Mouse (Mus musculus): ENCODE data around the gene Kdm1b. TPM values are rescaled to one million over a fixed set of nuclear protein-coding genes. Genes with fewer than 3 reads are reported as not detected.

The Kdm1b gene
- polyA plus RNA-seq, 1 experiment from 2014 or later: 14.9 TPM

GRCm38 (mm10) chr13:47089271-47089670 is 46.0 kb downstream of the Kdm1b start:
- H3K4me2 ChIP-seq (replicated peaks; ENCODE audit: low read depth, low read length): no peak overlapping the region
- H3K4me1 ChIP-seq (replicated peaks; ENCODE audit: control insufficient read depth, insufficient read depth, low read length): no peaks in the 10 kb centered on the region
- ATAC-seq (ENCODE audit: low FRiP score): no peak
- H3K4me3 ChIP-seq (ENCODE audit: low read depth, low read length): no peak overlapping the region
- 88% methylated on average over 2 of the region's 2 CpGs for whole genome bisulfite sequencing
- peaks cover 5% of the 10 kb centered on the region; the same call in 1 of the 2 replicates for H3K36me3 ChIP-seq (ENCODE audit: control insufficient read depth, insufficient read depth, low read length)
- H3K27me3 ChIP-seq (ENCODE audit: control insufficient read depth, insufficient read depth, low read length): no peaks in the 10 kb centered on the region
- no peak for DNase-seq (ENCODE audit: low spot score)
- H3K9ac ChIP-seq (ENCODE audit: low read depth, low read length): no peak overlapping the region
- no peaks in the 10 kb centered on the region for H3K9me3 ChIP-seq (ENCODE audit: control insufficient read depth, low read length)
- H3K27ac ChIP-seq (ENCODE audit: low read depth, low read length): no peak overlapping the region

DNA sequence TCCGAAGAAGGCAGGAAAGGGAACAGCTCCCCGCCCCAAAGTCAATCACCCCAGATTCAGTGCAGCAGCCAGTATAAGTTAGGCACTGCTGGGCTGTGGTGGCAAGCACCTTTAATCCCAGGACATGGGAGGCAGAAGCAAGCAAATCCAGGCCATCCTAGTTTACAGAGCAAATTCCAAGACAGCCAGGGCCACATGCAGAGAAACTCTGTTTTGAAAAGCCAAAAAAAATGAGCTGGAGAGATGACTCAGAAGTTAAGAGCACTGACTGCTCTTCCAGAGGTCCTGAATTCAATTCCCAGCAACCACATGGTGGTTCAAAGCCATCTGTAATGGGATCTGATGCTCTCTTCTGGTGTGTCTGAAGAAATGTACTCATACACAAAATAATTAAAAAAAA is 50.5 kb downstream of the Kdm1b start:
- Histone ChIP-seq H3K4me1 (replicated peaks; ENCODE audit: control insufficient read depth, insufficient read depth, low read length) (no peaks in the 10 kb centered on the region), H3K36me3 (ENCODE audit: control insufficient read depth, insufficient read depth, low read length) (peaks cover 7% of the 10 kb centered on the region), H3K9ac (ENCODE audit: low read depth, low read length) (no peak overlapping the region), H3K4me3 (ENCODE audit: low read depth, low read length) (no peak overlapping the region), H3K4me2 (replicated peaks; ENCODE audit: low read depth, low read length) (no peak overlapping the region), H3K9me3 (ENCODE audit: control insufficient read depth, low read length) (no peaks in the 10 kb centered on the region), H3K27me3 (ENCODE audit: control insufficient read depth, insufficient read depth, low read length) (no peaks in the 10 kb centered on the region), H3K27ac (ENCODE audit: low read depth, low read length) (no peak overlapping the region)
- DNase-seq (ENCODE audit: low spot score): no peak
- ATAC-seq (ENCODE audit: low FRiP score): no peak
- WGBS: 94% methylated on average over 2 of the region's 2 CpGs

DNA sequence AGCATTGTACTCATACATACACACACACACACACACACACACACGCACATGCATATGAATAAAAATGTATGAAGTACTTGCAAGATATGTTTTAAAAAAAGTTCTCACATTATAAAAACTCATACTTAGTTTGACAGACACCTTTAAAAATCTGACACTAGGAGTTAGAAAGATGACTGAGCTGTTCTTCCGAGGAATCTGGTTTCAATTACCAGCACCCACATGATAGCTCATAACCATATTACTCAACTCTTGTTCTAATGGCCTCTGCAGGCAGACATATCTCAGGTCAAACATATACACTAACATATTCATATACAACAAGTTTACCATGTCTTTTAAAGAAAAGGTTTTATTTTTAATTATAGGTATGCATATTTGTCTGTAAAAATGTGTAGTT is 53.3 kb downstream of the Kdm1b start:
- H3K36me3 ChIP-seq (ENCODE audit: control insufficient read depth, insufficient read depth, low read length): peaks cover 7% of the 10 kb centered on the region; the same call in 1 of the 2 replicates
- H3K27me3 ChIP-seq (ENCODE audit: control insufficient read depth, insufficient read depth, low read length): no peaks in the 10 kb centered on the region
- no peak overlapping the region for H3K9ac ChIP-seq (ENCODE audit: low read depth, low read length)
- ATAC-seq (ENCODE audit: low FRiP score) (no peak), DNase-seq (ENCODE audit: low spot score) (no peak)
- H3K27ac ChIP-seq (ENCODE audit: low read depth, low read length): no peak overlapping the region
- no peaks in the 10 kb centered on the region for H3K4me1 ChIP-seq (replicated peaks; ENCODE audit: control insufficient read depth, insufficient read depth, low read length)
- 89% methylated on average over 2 of the region's 2 CpGs for WGBS
- no peak overlapping the region for H3K4me2 ChIP-seq (replicated peaks; ENCODE audit: low read depth, low read length)
- H3K9me3 ChIP-seq (ENCODE audit: control insufficient read depth, low read length): no peaks in the 10 kb centered on the region
- no peak overlapping the region for H3K4me3 ChIP-seq (ENCODE audit: low read depth, low read length)

DNA sequence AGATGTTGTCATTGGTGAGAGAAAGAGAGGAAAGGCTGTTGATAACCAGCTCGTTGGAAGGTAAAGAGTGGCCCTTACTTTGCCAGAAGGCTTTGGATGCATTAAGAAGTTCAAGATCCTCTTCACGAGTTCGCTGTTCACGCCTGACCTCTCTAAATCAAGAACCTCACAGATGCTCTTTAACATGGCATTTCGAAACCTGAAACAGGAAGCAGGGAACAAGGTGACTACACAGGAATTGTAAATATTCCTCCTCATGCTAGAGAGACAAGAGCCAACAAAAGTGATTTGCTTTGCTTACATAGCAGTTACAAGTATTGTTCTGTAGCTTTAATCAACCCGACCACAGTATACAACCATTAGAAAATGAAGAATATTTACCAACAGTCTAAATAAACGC is 56.0 kb downstream of the Kdm1b start:
- Histone ChIP-seq H3K4me3 (ENCODE audit: low read depth, low read length) (no peak overlapping the region), H3K27me3 (ENCODE audit: control insufficient read depth, insufficient read depth, low read length) (no peaks in the 10 kb centered on the region), H3K9ac (ENCODE audit: low read depth, low read length) (no peak overlapping the region), H3K27ac (ENCODE audit: low read depth, low read length) (no peak overlapping the region), H3K4me1 (replicated peaks; ENCODE audit: control insufficient read depth, insufficient read depth, low read length) (peaks cover 4% of the 10 kb centered on the region), H3K36me3 (ENCODE audit: control insufficient read depth, insufficient read depth, low read length) (peaks cover 2% of the 10 kb centered on the region; the same call in 1 of the 2 replicates), H3K4me2 (replicated peaks; ENCODE audit: low read depth, low read length) (no peak overlapping the region), H3K9me3 (ENCODE audit: control insufficient read depth, low read length) (no peaks in the 10 kb centered on the region)
- ATAC-seq (ENCODE audit: low FRiP score) (no peak), DNase-seq (ENCODE audit: low spot score) (no peak)
- 90% methylated on average over 7 of the region's 7 CpGs for WGBS

DNA sequence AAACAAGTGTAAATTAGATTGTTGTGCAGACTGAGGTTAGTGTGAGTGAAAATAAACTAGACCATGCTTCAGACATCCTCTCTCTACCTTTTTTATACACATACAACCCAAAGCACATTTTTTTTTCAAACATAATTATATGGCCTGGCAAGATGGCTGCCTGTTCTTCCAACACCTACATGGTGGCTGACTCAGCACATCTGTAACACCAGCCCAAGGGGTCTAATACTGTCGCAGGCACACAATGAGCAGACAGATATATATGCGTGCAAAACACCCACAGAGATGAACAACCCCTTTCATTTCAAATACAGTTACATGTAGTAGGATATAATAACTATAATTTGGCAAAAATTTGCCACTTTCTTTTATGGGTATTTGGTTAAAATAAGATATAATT is 57.3 kb downstream of the Kdm1b start:
- no peak overlapping the region for H3K9ac ChIP-seq (ENCODE audit: low read depth, low read length)
- peaks cover 2% of the 10 kb centered on the region; the same call in 1 of the 2 replicates for H3K36me3 ChIP-seq (ENCODE audit: control insufficient read depth, insufficient read depth, low read length)
- no peak overlapping the region for H3K27ac ChIP-seq (ENCODE audit: low read depth, low read length)
- H3K9me3 ChIP-seq (ENCODE audit: control insufficient read depth, low read length): no peaks in the 10 kb centered on the region
- H3K4me1 ChIP-seq (replicated peaks; ENCODE audit: control insufficient read depth, insufficient read depth, low read length): peaks cover 4% of the 10 kb centered on the region
- no peaks in the 10 kb centered on the region for H3K27me3 ChIP-seq (ENCODE audit: control insufficient read depth, insufficient read depth, low read length)
- no peak overlapping the region for H3K4me2 ChIP-seq (replicated peaks; ENCODE audit: low read depth, low read length)
- DNase-seq (ENCODE audit: low spot score): no peak
- WGBS: 92% methylated on average over 2 of the region's 2 CpGs
- no peak overlapping the region for H3K4me3 ChIP-seq (ENCODE audit: low read depth, low read length)
- ATAC-seq (ENCODE audit: low FRiP score): no peak

- Histone ChIP-seq H3K4me2 (replicated peaks; ENCODE audit: low read depth, low read length) (peak overlapping the region; percentile 64), H3K27me3 (ENCODE audit: control insufficient read depth, insufficient read depth, low read length) (no peaks in the 10 kb centered on the region), H3K4me1 (replicated peaks; ENCODE audit: control insufficient read depth, insufficient read depth, low read length) (peaks cover 4% of the 10 kb centered on the region), H3K9ac (ENCODE audit: low read depth, low read length) (no peak overlapping the region; the same call in 1 of the 2 replicates), H3K27ac (ENCODE audit: low read depth, low read length) (no peak overlapping the region), H3K4me3 (ENCODE audit: low read depth, low read length) (peak overlapping the region; percentile 98), H3K36me3 (ENCODE audit: control insufficient read depth, insufficient read depth, low read length) (no peaks in the 10 kb centered on the region), H3K9me3 (ENCODE audit: control insufficient read depth, low read length) (no peaks in the 10 kb centered on the region)
- ATAC-seq (ENCODE audit: low FRiP score) (no peak), DNase-seq (ENCODE audit: low spot score) (no peak)
- WGBS: 16% methylated on average over 2 of the region's 2 CpGs
Measured at GRCm38 (mm10) chr13:47104146-47104545, 60.8 kb downstream of the Kdm1b start.

GRCm38 (mm10) chr13:47104856-47105541 is 61.7 kb downstream of the Kdm1b start:
- Histone ChIP-seq H3K9me3 (ENCODE audit: control insufficient read depth, low read length) (no peaks in the 10 kb centered on the region), H3K36me3 (ENCODE audit: control insufficient read depth, insufficient read depth, low read length) (no peaks in the 10 kb centered on the region), H3K27ac (ENCODE audit: low read depth, low read length) (peak overlapping the region; percentile 99), H3K4me3 (ENCODE audit: low read depth, low read length) (peak overlapping the region; percentile 98), H3K4me2 (replicated peaks; ENCODE audit: low read depth, low read length) (peak overlapping the region; percentile 64), H3K9ac (ENCODE audit: low read depth, low read length) (peak overlapping the region; percentile 99), H3K27me3 (ENCODE audit: control insufficient read depth, insufficient read depth, low read length) (no peaks in the 10 kb centered on the region), H3K4me1 (replicated peaks; ENCODE audit: control insufficient read depth, insufficient read depth, low read length) (peaks cover 4% of the 10 kb centered on the region)
- under 1% methylated on average over 25 of the region's 25 CpGs for WGBS
- peak; percentile 67 for DNase-seq (ENCODE audit: low spot score)
- no peak for ATAC-seq (ENCODE audit: low FRiP score)

- Histone ChIP-seq H3K9ac (ENCODE audit: low read depth, low read length) (peak within 1 kb of the TSS; percentile 99), H3K4me2 (replicated peaks; ENCODE audit: low read depth, low read length) (peak within 1 kb of the TSS; percentile 65), H3K27ac (ENCODE audit: low read depth, low read length) (peak within 1 kb of the TSS; percentile 99), H3K4me1 (replicated peaks; ENCODE audit: control insufficient read depth, insufficient read depth, low read length) (peaks cover 4% of the 10 kb centered on the region), H3K27me3 (ENCODE audit: control insufficient read depth, insufficient read depth, low read length) (no peaks in the 10 kb centered on the region), H3K9me3 (ENCODE audit: control insufficient read depth, low read length) (no peaks in the 10 kb centered on the region), H3K36me3 (ENCODE audit: control insufficient read depth, insufficient read depth, low read length) (no peaks in the 10 kb centered on the region), H3K4me3 (ENCODE audit: low read depth, low read length) (peak within 1 kb of the TSS; percentile 98)
- ATAC-seq (ENCODE audit: low FRiP score): peak; percentile 94
- peak; percentile 90 for DNase-seq (ENCODE audit: low spot score)
- under 1% methylated on average over 88 of the region's 129 CpGs for WGBS
Measured at GRCm38 (mm10) chr13:47105711-47106579, 62.6 kb downstream of the Kdm1b start, which contains the start of gene Dek. Gene Dek (minus strand): TSS chr13:47106201.
